Mouse (Mus musculus) spleen, postnatal 14 days (tissue): Measurements from ENCODE around the gene Fem1b.
"Not testable (repeated sequence)": the region's sequence is repeated elsewhere in the genome, so short reads cannot be mapped to it uniquely, and the experiment has no call there.

Experiments used
- DNase-seq, 2 experiments: peaks; one replicate each; pipeline ENCODE4 v3.0.0; 2021 to 2022; ENCODE audit warnings: low spot score in 2 of 2

The Fem1b gene

DNA sequence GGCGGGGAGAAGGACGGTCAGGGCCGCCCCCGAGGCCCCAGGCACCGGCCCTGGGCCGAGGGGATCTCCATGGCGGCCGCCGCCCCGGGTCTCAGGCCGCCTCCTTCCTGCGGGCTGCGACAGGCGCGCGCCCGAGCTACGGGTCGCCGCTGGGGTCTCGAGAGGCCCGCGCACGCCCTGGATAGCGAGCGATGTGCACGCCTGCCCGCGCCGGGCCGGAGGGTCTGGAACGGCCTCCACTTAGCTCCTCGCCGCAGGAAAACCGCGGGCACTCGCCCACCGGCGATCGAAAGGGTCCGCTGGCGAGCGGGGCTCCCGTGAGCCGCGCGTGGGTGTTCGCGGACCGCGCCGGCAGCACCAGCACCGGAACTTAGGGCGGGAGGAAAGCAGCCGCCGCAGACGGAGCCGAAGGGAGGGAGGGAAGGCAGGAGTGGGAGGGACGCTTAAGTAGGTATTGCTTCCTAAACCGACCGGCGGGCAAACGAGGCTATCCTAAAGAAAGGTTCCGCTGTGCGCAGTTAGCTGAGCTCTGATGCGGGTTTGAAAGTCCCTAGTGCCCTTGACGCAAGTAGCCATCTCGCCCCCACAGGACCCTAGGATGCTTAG, at the start of gene Fem1b:
Fem1b (minus strand) TSS at position 419 of the 606 bp plus-strand sequence.
- peak; percentile 85 to 87 for DNase-seq

DNA sequence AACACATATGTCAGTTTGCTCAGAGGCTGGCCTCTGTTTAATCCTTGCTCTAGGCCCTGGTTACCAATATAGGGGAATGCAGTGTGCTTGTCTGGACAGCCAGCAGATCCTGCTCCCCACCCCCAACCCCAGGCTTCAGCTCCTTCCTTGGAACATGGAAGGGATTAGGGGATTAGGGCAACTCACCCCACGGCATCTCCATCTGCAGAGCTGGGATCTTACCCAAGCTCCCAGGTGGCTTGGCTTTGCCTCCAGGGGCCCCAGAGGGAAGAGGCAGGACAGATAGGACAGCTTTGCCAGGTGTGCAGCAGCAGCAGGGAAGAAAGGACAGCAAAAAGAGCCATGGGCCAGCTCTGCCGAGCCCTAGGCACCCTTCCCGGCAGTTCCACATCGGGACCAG, 49.1 kb upstream of the Fem1b start:
- DNase-seq: no peak

DNA sequence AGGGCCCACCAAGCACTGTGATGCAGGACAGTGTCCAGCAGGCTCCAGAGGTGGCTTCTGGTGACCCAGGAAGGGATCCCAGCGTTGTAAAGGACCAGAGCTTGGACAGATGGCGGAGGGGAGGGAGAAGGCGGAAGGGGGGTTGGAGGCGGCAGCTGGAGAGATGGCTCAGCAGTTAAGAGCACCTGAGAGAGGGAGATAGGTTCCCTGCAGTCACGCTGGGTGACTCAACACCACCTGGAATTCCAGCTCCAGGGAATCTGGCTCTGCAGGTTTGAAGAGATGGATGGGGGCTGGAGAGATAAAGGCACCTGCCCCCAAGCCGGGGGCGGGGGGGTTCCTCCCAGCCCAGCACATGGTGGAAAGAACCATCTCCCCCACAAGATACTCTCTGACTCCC, 48.4 kb upstream of the Fem1b start:
- not testable (repeated sequence) for DNase-seq

DNA sequence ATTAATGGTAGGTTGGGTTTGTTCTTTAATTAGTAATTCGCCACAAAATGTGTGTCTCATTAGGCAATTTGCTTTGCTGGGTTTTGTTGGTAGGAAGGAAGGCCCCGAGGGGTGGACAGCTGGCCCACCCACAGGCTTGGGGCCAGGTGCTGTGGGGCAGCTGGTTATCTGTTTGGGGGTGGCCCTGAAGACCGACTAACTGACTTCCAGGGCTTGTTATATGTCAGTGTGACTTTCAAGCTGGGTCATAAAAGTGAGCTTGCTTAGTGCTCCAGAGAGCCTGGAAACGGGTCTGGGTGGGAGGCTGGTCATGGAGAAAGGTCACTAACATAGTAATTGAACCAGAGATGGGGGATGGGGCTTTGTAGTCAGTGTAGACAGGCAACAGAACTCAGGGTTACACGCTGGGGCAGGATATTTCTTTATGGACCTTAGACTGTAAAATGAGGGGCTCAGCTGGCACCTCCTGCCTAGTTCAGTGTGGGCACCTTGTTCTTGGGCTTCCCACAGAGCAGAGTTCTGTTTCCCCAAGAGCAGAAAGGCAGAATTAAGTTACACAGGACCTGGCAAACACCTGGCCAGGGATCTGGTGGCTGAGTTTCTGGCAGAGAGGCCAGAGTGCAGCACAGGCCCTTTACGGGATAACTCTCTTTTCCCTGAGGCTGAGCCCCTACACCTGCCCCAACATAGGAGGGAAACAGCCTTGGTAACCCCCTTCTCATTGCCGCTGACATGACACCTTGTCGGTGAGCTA, 46.7 kb upstream of the Fem1b start:
- no peak for DNase-seq

DNA sequence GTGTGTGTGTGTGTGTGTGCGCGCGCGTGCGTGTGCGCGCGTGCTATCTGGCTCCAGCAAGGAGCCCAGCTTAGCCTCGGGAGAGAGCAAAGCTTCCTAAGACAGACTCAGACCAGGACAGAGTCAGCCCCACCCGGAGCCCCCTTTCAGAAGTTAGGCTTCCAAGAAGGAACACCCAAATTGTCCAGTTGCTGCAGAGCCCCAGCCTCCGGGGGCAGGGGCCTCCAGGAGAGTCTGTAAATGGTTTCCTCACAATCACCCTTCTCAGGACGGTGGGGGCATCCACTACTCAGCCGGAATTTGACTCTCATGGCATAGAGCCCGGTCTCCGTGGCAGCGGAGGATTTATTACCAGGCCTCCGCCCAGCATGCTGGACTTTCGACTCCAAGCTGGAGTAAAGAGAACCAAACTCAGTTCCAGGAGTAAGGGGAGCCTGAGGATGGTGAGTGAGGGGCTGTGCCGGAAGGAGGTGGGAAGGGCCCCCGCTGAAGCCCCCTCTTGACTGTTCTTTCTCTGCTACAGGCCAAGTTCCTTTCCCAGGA, 46.1 kb upstream of the Fem1b start, which contains the start of gene Calml4:
Calml4 (plus strand) TSS at position 362 of the 543 bp plus-strand sequence.
- no peak for DNase-seq

DNA sequence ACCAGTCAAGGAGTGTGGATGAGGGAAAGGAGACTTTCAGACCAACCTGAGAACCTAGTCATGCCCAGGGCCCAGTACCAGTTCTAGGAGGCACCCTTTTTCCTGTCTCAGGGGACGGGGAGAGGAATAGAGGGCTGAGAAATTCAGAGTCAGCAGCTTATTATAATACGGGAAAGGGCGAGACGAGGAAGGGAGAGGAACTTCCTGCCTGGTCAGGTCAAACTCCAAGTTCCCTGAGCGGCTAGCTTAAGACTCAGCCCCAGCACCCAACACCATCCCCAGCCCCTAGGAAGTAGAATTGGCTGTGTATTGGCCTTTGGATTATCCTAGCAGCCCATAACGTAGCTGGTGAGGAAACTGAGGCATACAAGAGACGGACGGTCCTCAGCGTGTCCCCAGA, 45.5 kb upstream of the Fem1b start:
- DNase-seq: no peak

DNA sequence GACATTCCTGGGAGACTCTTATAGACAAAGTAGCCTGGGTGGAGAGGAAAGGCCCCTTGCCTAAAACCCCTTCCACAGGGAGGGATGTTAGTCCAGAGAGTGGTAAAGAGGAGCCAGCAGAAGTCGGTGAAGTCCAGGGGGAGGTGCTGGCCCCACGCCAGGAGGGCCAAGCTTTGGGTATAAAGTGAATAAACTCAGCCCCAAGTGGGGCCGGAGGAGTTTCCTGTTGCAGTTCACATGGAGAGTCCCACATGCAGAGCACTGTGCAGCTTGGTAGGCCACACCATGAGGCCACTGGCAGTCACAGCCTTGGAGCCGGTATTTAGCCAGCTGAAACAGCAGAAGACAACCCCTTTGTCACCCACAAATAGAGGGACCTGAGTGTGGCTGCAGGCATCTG, 42.7 kb upstream of the Fem1b start:
- DNase-seq: no peak

DNA sequence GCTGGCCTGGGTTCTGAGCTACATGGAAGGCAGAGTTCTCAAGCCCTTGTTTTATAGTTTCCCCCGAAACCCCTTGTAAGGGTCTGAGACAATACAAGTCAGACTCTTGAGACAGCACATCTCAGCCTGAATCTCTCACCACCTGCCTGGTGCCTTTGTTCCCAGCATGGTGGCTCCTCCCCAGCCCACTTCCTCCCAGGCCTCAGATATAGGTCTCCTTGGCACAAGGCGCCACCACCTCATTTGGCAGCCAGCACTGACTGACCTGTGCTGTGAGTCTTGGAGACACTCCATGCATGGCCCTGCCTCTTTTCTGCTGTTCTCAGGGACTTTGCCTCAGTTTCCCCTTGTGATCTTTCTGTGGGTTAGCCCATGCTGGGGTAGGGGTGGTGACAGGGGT, 39.8 kb upstream of the Fem1b start:
- DNase-seq: no peak

DNA sequence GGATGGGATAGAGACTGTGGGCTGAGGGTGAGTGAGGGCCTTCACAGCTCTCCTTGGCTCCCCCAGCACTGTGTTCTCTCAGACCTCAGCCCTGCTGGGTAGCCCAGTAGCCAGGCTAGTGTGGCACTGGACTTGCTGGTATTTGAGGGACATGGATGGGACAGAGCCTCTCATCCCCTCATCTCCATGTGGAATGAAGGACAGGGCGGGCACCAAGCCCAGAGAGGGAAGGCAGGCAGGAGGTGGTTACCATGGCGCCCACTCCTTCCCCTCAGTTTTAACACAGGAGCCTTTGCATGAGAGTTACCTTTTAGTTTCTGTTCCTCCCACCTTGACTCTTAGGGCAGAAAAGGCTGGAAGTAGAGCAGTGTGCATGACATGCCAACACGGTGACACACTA, 36.9 kb upstream of the Fem1b start:
- DNase-seq: no peak

DNA sequence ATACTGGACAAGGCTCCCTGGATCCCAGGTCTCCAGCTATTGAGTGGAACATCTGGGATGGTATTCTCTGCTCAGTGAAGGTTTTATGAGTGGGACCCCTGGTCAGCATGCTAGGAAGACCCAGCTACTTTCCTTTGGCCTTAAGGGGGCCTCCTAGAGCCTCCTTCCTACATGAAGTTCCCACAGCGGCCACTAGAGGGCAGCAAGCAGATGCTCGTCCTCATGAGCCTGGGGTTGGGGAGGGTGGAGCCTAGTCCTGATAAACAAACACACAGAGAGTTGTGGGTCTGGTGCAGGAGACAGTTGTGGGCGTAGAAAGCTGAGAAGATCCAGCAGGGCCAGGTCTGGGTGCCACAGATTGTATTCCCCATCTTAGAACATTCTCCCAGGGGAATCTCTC, 36.0 kb upstream of the Fem1b start:
- peak; percentile 77 to 88 for DNase-seq

DNA sequence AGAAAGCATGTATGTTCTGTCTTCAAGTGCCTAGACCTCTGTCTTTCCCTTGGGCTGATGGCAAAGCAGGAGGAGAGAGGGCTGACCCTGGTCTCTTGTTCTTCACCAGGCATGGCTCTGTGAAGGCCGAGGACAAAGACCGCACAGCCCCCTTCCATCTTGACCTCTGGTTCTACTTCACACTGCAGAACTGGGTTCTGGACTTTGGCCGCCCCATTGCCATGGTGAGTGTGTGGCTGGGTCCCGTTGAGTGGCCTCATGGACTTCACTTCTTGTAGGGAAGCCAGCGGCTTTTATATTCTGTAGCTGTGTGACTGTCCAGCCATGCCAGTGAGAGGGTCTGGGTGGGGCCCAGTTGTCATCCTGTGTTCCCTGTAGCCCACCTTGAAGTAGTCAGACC, 32.7 kb upstream of the Fem1b start:
- DNase-seq: no peak

DNA sequence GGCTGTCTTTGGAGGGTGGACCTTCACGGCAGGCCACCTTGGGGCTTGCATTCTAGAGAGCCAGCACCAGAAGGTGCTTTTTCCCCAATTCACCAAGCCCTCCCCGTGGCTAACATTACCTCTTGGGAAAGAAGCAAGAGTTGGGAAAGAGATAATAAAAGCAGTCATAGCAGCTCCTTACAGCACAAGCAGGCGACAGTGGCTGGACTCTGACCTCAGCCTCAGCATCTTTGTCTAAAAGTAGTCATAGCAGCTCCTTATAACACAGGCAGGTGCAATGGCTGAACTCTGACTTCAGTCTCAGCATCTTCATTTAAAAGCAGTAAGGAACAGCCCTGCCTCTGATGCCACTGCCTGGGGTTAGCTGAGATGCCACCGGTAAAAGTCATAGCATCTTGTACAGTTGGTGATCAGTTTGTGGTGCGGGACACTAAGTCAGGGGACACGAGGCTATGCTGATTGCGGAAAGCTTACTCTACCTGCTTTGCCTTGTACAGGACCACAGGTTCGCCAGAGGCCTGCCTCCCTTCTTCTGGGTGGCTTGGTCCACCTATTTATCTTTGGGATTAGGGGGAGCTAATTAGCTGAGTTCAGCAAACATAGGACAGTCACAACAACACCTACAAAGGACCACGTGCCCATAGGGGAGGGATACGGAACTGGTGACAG, 31.8 kb upstream of the Fem1b start:
- no peak for DNase-seq

DNA sequence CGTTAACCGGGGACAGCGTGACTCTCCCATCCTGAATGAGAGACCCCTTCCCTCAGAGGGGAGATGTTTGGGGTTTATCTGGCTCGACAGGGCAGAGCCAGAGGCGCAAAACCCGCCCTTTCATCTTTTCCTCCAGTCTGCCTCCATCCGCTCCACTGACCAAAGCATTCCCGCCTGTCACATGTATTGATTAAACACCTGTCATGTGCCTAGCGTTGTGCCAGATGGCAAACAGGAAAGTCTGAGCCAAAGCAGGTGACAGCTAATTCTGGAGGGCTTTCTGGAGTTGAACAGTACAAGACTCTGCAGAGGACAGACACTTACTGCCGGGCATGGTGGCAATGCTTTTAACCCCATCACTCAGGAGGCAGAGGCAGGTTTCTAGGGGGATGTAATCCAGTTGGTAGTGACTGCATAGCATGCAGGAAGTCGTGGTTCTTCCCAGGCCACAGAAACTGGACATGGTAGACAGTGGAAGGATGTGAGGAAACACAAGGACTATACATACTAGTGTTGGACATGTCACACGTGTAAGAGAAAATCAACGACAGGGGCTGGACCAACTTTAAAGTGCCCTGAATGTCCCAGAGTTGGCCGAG, 27.5 kb upstream of the Fem1b start:
- no peak for DNase-seq

DNA sequence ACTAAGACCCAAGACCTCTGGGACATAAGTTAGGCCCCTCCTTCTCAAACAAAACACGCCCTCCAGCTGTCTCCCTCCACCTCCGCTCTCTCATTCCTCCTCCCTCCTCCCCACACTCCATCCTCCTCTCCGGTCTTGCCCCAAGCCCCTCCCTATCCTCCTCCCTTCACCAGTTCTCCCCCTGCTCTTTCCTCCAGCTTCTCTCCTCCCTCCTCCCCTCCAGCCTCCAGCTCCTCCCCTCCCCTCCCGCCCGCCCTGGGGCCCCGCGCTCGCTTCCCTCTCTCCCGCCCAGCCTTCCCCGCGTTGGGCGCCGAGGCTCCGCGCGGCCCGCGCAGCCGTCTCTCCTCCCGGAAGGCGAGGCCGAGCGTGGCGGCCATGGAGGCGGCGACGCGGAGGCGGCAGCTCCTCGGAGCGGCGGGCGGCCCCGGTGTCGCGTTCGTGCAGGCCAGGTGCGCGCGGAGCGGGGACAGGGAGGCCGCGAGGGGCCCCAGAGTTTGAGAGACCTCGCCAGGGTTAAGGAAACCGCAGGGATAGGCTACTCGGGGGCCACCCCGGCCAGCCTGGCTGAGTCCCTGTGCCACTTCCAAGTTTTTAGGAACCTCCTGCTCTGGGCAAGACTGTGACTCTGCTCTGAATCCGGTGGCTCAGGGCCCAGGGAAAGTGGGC, 26.9 kb upstream of the Fem1b start, which contains the start of gene Cln6:
Cln6 (plus strand) TSS at position 280 of the 666 bp plus-strand sequence.
- peak; percentile 29 to 47 for DNase-seq

DNA sequence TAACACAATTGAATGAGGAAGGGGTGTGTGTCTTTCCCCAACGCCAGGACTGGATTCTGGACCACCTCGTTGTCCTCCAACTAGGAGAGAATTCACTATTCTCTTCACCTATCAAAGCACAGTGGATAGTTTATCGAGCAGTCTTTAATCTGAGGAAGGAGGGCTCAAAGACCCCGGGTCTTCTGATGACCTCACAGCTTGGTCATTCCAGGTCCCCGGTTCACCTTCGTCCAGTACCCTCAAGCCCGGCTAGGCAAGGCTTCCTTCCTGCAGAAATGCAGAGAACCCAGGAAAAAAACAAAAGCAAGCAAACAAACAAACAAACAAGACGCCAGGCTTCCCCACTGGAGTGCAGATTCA, 26.4 kb upstream of the Fem1b start:
- DNase-seq: no peak

DNA sequence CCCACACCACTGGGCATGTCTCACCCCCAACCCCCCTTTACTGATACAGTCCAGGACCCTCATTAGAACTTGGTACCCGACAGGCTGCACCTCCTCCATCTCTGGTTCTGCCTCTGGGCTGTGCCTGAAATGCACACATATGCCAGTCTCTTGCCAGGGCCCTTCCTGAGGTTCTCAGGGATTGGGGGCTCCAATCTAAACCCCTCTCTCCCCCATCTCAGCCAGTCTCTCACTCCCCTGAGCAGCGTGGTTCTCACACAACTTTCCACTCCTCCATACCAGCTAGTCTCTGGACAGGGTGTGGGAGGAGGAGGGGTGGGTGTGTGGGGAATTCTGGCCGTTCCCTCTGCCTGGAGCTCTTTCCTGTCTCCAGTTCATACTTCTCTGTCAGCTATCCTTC, 25.9 kb upstream of the Fem1b start:
- no peak for DNase-seq

DNA sequence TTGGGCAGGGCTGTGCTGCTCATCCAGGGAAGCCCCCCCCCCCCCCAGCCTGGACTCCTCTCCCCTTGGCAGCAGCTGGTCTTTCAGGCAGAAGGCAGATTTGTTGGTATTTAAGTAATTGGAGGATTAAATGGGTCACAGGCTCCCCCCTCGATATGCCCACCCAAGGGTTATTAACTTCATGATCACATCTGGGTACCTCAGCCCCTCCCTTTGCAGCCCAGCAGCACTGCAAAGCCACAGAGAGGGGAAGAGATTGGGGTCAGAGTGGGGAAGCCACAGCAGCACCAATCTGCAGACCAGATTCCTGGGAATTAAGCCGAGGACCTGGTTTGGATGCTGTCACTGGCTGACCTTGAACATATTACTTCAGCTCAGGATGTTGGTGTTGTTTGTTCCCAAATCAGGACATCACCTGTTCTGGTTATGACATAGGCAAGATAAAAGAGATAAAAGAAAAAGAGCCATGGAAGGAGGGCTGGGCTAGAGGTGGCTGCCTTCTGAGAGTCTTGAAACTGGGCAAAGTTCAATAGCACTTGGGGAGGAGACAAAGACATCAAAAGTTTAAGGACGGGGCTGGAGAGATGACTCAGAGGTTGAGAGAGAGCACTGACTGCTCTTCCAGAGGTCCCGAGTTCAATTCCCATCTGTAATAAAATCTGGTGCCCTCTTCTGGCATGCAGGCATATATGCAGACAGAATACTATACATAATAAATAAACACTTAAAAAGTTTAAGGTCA, 24.1 kb upstream of the Fem1b start:
- DNase-seq: no peak

DNA sequence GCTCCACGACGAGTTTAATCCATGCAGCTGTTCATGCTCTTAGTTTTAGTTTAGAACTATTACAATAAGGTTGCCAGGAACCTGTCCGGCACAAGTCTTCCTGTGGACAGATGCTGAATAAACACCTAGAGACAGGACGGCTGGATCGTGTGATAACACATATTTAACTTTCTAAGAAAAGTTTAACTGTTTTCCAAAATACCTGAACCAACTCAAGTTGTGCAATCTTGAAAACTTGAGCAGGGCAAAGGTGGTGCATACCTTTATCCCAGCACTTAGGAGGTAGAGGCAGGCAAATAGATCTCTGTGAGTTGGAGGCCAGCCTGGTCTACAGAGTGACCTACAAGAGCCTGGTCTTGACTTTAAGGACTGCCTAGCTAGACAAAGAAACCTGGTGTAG, 23.2 kb upstream of the Fem1b start:
- DNase-seq: no peak

DNA sequence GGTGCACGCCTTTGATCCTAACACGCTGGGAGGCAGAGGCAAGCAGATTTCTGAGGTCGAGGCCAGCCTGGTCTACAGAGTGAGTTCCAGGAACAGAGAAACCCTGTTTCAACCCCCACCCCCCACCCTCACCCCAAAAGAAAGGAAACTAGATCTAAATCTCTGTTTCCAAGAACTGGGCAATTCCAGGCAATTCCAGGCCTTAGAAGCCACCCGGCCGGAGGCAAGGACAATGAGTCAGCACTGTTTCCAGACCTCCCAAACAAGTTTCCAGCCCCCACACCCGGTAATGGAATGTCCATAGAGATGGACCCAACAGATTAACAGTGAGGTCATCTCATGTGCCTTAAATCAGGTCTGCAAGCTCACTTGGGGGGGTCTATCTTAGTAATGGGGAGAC, 18.1 kb upstream of the Fem1b start:
- no peak for DNase-seq

DNA sequence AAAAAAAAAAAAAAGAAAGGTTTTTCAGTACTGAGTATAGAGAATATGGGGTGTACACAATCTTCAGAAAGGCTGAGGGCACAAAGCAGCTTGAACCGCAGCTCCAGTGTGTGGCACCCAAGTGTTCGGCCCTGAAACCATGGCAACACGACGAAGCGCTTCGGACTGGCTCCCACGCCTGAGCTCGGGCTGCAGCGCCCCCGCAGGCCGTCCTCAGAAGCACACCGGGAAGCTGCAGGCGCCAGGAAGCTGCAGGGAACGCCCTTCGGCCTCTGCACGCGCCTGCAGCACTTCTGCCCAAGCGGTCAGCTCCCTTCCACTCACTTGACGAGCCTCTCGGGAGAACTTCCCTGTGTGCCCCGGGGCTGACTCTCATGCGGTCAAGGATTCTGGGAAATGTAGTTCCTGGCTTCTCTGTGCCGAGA, 16.9 kb upstream of the Fem1b start:
- peak; percentile 86 to 89 for DNase-seq
